Mouse (Mus musculus) liver, adult 2 months (tissue): ENCODE data around the gene Gm38393.

Experiments used
- CTCF ChIP-seq: fragments of 200-500 bp; IDR thresholded peaks from 2 replicates; pipeline ENCODE4 v1.5.1; 2011; ENCODE audit warnings: low read depth, low read length, control low read depth
- POLR2A ChIP-seq: fragments of 200-500 bp; IDR thresholded peaks from 2 replicates; pipeline ENCODE4 v1.6.1; 2011; ENCODE audit warnings: low read length, control low read depth; ENCODE audit not compliant: insufficient read depth; ENCODE audit errors: extremely low read depth

DNA sequence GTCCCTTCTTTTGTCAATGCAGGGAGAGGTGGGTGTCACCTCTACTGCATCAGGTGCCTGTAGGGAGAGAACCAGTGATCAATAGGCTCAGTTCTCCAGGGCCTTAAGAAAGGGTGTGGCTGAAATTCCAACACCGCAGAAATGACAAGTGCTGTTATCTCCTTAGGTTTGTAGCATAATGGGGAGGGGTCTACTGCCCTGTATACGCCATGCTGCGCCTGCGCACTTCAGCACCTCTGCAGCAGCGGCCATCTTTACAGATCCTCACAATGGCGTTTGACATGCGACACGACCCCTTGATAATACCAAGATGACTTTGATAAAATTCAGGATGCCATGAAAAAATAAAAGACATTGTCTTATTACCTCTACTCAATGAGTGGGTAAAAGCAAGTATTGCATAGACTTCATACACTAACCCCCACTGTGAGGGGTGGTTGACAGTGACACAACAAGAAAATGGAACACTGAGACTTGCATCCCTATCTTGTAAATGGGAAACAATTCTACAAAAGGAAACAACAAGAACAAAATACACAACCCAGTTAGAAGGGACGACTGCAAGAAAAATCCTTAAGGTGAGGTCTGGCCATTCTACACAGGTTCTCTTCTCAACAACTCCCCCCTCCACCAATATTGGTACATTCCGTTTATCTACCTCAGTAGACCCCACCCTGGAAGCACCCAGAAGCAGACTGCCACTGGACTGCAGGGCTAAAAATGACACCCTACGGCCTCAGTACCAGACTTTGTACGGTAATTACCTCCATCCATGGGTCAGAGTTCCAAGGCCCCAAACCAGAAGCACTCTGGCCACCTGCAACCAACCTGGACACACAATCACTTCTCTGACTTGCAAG, 1.6 kb downstream of the Gm38393 start:
- TF ChIP-seq POLR2A (no peak), CTCF (no peak)
